19 mouse cellular contexts compared by ENCODE assay signal in genomic region chr13:36533518-36533917, GRCm38 (mm10).
DNase-seq lines count a peak whose midpoint lies in the region; ATAC-seq lines count a peak whose summit lies in the region.
"Had no signal": no experiment of that assay in that cellular context is flagged by ENCODE, and none has a peak within 500 bp of the region (broad histone marks: within the 10 kb centered on the region; RNA-seq: fewer than 3 reads in every experiment).

No protein-coding gene starts in this region.

- no peak overlapping the region for H3K4me2 ChIP-seq in forebrain, embryonic 14.5 days (ENCODE audit: low read length)
- no peak overlapping the region for H3K4me2 ChIP-seq in forebrain, embryonic 12.5 days
- no peak overlapping the region for H3K4me2 ChIP-seq in hindbrain, embryonic 13.5 days
- no peak overlapping the region for H3K4me2 ChIP-seq in hindbrain, embryonic 11.5 days (replicated peaks; ENCODE audit: low read depth, low read length)
- H3K4me2 ChIP-seq: heart, embryonic 11.5 days; hindbrain, embryonic 12.5 days; limb, embryonic 12.5 days; liver, embryonic 11.5 days; neural tube, embryonic 15.5 days had no signal

- no peaks in the 10 kb centered on the region for H3K27me3 ChIP-seq in forebrain, embryonic 14.5 days (replicated peaks; ENCODE audit: control insufficient read depth, insufficient read depth, low read length)
- H3K27me3 ChIP-seq in forebrain, embryonic 12.5 days: no peaks in the 10 kb centered on the region
- no peaks in the 10 kb centered on the region for H3K27me3 ChIP-seq in hindbrain, embryonic 13.5 days
- H3K27me3 ChIP-seq in hindbrain, embryonic 11.5 days (ENCODE audit: control insufficient read depth, insufficient read depth, low read length): no peaks in the 10 kb centered on the region
- H3K27me3 ChIP-seq: hindbrain, embryonic 12.5 days; limb, embryonic 12.5 days; neural tube, embryonic 15.5 days had no signal

- 0 out of 2 replicates have a peak overlapping the region, but pooled peaks have one; percentile 11 for H3K27ac ChIP-seq in forebrain, embryonic 14.5 days (ENCODE audit: low read depth, low read length)
- H3K27ac ChIP-seq in forebrain, embryonic 12.5 days: no peak overlapping the region
- 0 out of 2 replicates have a peak overlapping the region, but pooled peaks have one; percentile 12 for H3K27ac ChIP-seq in hindbrain, embryonic 13.5 days
- H3K27ac ChIP-seq in hindbrain, embryonic 11.5 days (ENCODE audit: low read depth, low read length): no peak overlapping the region
- H3K27ac ChIP-seq: hindbrain, embryonic 12.5 days; kidney, postnatal 0 days; limb, embryonic 12.5 days; midbrain, embryonic 10.5 days; neural tube, embryonic 15.5 days had no signal

- 28% methylated on average over 7 of the region's 7 CpGs for WGBS in forebrain, embryonic 14.5 days
- WGBS in forebrain, embryonic 12.5 days: 63% methylated on average over 7 of the region's 7 CpGs
- WGBS in hindbrain, embryonic 13.5 days: 69% methylated on average over 7 of the region's 7 CpGs
- WGBS in hindbrain, embryonic 11.5 days: 92% methylated on average over 7 of the region's 7 CpGs

- no peak overlapping the region for H3K9ac ChIP-seq in forebrain, embryonic 14.5 days (ENCODE audit: low read length)
- H3K9ac ChIP-seq in forebrain, embryonic 12.5 days: no peak overlapping the region
- no peak overlapping the region for H3K9ac ChIP-seq in hindbrain, embryonic 13.5 days
- H3K9ac ChIP-seq in hindbrain, embryonic 11.5 days (ENCODE audit: low read depth, low read length): no peak overlapping the region
- H3K9ac ChIP-seq: hindbrain, embryonic 12.5 days; limb, embryonic 12.5 days; neural tube, embryonic 15.5 days had no signal

- peaks cover 2% of the 10 kb centered on the region; the same call in 1 of the 2 replicates for H3K4me1 ChIP-seq in forebrain, embryonic 14.5 days (ENCODE audit: control insufficient read depth, insufficient read depth, low read length)
- peaks cover 13% of the 10 kb centered on the region for H3K4me1 ChIP-seq in forebrain, embryonic 12.5 days
- peaks cover 32% of the 10 kb centered on the region for H3K4me1 ChIP-seq in hindbrain, embryonic 13.5 days (replicated peaks)
- peaks cover 2% of the 10 kb centered on the region; the same call in 1 of the 2 replicates for H3K4me1 ChIP-seq in hindbrain, embryonic 11.5 days (replicated peaks; ENCODE audit: control insufficient read depth, insufficient read depth, low read length)

- H3K9me3 ChIP-seq in forebrain, embryonic 14.5 days (replicated peaks; ENCODE audit: control insufficient read depth, low read length): no peaks in the 10 kb centered on the region
- H3K9me3 ChIP-seq in forebrain, embryonic 12.5 days: no peaks in the 10 kb centered on the region
- H3K9me3 ChIP-seq in hindbrain, embryonic 13.5 days: no peaks in the 10 kb centered on the region
- no peaks in the 10 kb centered on the region for H3K9me3 ChIP-seq in hindbrain, embryonic 11.5 days (ENCODE audit: control insufficient read depth, low read length)
- H3K9me3 ChIP-seq: hindbrain, embryonic 12.5 days; limb, embryonic 12.5 days; midbrain, embryonic 10.5 days; neural tube, embryonic 15.5 days had no signal

- intact Hi-C loops in left cerebral cortex, postnatal 4 days (cut with DNase I): no loop called here

- H3K36me3 ChIP-seq in forebrain, embryonic 14.5 days (ENCODE audit: control insufficient read depth, insufficient read depth, low read length): no peaks in the 10 kb centered on the region
- H3K36me3 ChIP-seq in forebrain, embryonic 12.5 days (replicated peaks): no peaks in the 10 kb centered on the region
- H3K36me3 ChIP-seq in hindbrain, embryonic 13.5 days: no peaks in the 10 kb centered on the region
- no peaks in the 10 kb centered on the region for H3K36me3 ChIP-seq in hindbrain, embryonic 11.5 days (ENCODE audit: control insufficient read depth, insufficient read depth, low read length)
- H3K36me3 ChIP-seq: hindbrain, embryonic 12.5 days; limb, embryonic 12.5 days; midbrain, embryonic 10.5 days; neural tube, embryonic 15.5 days had no signal

- H3K4me3 ChIP-seq in forebrain, embryonic 14.5 days (ENCODE audit: low read depth, low read length): no peak overlapping the region
- no peak overlapping the region for H3K4me3 ChIP-seq in forebrain, embryonic 12.5 days (replicated peaks)
- no peak overlapping the region for H3K4me3 ChIP-seq in hindbrain, embryonic 13.5 days
- H3K4me3 ChIP-seq in hindbrain, embryonic 11.5 days (ENCODE audit: low read depth, low read length): no peak overlapping the region
- H3K4me3 ChIP-seq: hindbrain, embryonic 12.5 days; limb, embryonic 12.5 days; midbrain, embryonic 10.5 days; neural tube, embryonic 15.5 days had no signal

- ATAC-seq in forebrain, embryonic 14.5 days: peak; percentile 47; the same call in 1 of the 2 replicates
- ATAC-seq in forebrain, embryonic 12.5 days (ENCODE audit: low FRiP score): no peak
- ATAC-seq in hindbrain, embryonic 13.5 days (ENCODE audit: low FRiP score): no peak
- ATAC-seq in hindbrain, embryonic 11.5 days (ENCODE audit: low FRiP score): no peak

- peak; percentile 52 for DNase-seq in forebrain, embryonic 14.5 days (ENCODE audit: low spot score)
- no peak for DNase-seq in hindbrain, embryonic 11.5 days (ENCODE audit: low spot score)
- peak; percentile 75 for DNase-seq in left cerebral cortex, postnatal 4 days
- no peak for DNase-seq in left cerebral cortex, adult 9 months (ENCODE audit: low spot score in 2 of 2)
- peak; percentile 53 for DNase-seq in brain, adult 2 months (ENCODE audit: low read depth, low spot score)
- DNase-seq: adrenal gland, postnatal 25 days; heart, postnatal 14 days; lung, adult 18-20 months; lung, postnatal 10 days; thymus, postnatal 14 days had no signal

Comparison
In these comparisons a context has a peak if more than half of its experiments do, and no peak if none do; other contexts are left out.
1. DNase-seq: peak in forebrain, embryonic 14.5 days (single experiment), left cerebral cortex, postnatal 4 days (single experiment) and brain, adult 2 months (single experiment); none in hindbrain, embryonic 11.5 days (single experiment) and left cerebral cortex, adult 9 months (0 of 2).
2. H3K27ac ChIP-seq: peak in forebrain, embryonic 14.5 days (single experiment) and hindbrain, embryonic 13.5 days (single experiment); none in forebrain, embryonic 12.5 days (single experiment) and hindbrain, embryonic 11.5 days (single experiment).